Mouse (Mus musculus): Measurements from ENCODE around the gene Mogs. TPM values are rescaled to one million over a fixed set of nuclear protein-coding genes. Genes with fewer than 3 reads are reported as not detected.
"Not testable (repeated sequence)": the region's sequence is repeated elsewhere in the genome, so short reads cannot be mapped to it uniquely, and the experiment has no call there.

Gene Mogs
- polyA plus RNA-seq, 1 experiment from 2014 or later = 21.6 TPM

- H3K4me2 ChIP-seq (replicated peaks; ENCODE audit: low read depth, low read length) = no peak overlapping the region
- H3K27ac ChIP-seq (ENCODE audit: low read length) = no peak overlapping the region
- H3K9me3 ChIP-seq (ENCODE audit: low read length) = no peaks in the 10 kb centered on the region
- no peak for ATAC-seq
- no peak for TF ChIP-seq EP300 (IDR thresholded peaks at IDR 0.05)
- no peak for TF ChIP-seq CTCF (IDR thresholded peaks at IDR 0.05)
- 0 out of 2 replicates have a peak, but pooled peaks cover 2% of the 10 kb centered on the region for H3K4me1 ChIP-seq (ENCODE audit: insufficient read depth, low read depth, low read length)
- no peaks in the 10 kb centered on the region for H3K27me3 ChIP-seq (replicated peaks; ENCODE audit: insufficient read depth, low read length)
- H3K36me3 ChIP-seq (ENCODE audit: insufficient read depth, low read length) = no peaks in the 10 kb centered on the region; the same call in 1 of the 2 replicates
- no peak for DNase-seq (ENCODE audit: low spot score)
- WGBS = 87% methylated on average over 12 of the region's 12 CpGs
- no peak overlapping the region for H3K4me3 ChIP-seq (ENCODE audit: low read depth, low read length)
- no peak overlapping the region for H3K9ac ChIP-seq (replicated peaks; ENCODE audit: low read depth)
Measured at GRCm38 (mm10) chr6:83153038-83153437, 37.7 kb downstream of the Mogs start.

GRCm38 (mm10) chr6:83153485-83153884 is 38.2 kb downstream of the Mogs start:
- TF ChIP-seq EP300 (IDR thresholded peaks at IDR 0.05) (no peak), CTCF (IDR thresholded peaks at IDR 0.05) (no peak)
- 56% methylated on average over 5 of the region's 5 CpGs for WGBS

GRCm38 (mm10) chr6:83155552-83156238 is 40.4 kb downstream of the Mogs start:
- Histone ChIP-seq H3K4me2 (replicated peaks; ENCODE audit: low read depth, low read length) (peak overlapping the region; percentile 72), H3K4me1 (ENCODE audit: insufficient read depth, low read depth, low read length) (0 out of 2 replicates have a peak, but pooled peaks cover 2% of the 10 kb centered on the region)
- ATAC-seq = no peak

More at GRCm38 (mm10) chr6:83153485-83153884, 38.2 kb downstream of the Mogs start:
- Histone ChIP-seq H3K27me3 (replicated peaks; ENCODE audit: insufficient read depth, low read length) (no peaks in the 10 kb centered on the region), H3K27ac (ENCODE audit: low read length) (no peak overlapping the region), H3K4me3 (ENCODE audit: low read depth, low read length) (no peak overlapping the region), H3K4me2 (replicated peaks; ENCODE audit: low read depth, low read length) (no peak overlapping the region), H3K9ac (replicated peaks; ENCODE audit: low read depth) (no peak overlapping the region), H3K36me3 (ENCODE audit: insufficient read depth, low read length) (no peaks in the 10 kb centered on the region), H3K4me1 (ENCODE audit: insufficient read depth, low read depth, low read length) (0 out of 2 replicates have a peak, but pooled peaks cover 2% of the 10 kb centered on the region), H3K9me3 (ENCODE audit: low read length) (no peaks in the 10 kb centered on the region)
- ATAC-seq (no peak), DNase-seq (ENCODE audit: low spot score) (no peak)

GRCm38 (mm10) chr6:83156259-83156684 is 41.0 kb downstream of the Mogs start, which contains the start of the genes Wdr54 and 1700003E16Rik:
Gene Wdr54 (minus strand): TSS chr6:83156397.
Gene 1700003E16Rik (plus strand): TSS chr6:83156404.
- H3K4me3 ChIP-seq (ENCODE audit: low read depth, low read length) = peak within 1 kb of the TSS; percentile 37
- peak within 1 kb of the TSS; percentile 72 for H3K4me2 ChIP-seq (replicated peaks; ENCODE audit: low read depth, low read length)
- no peaks in the 10 kb centered on the region for H3K9me3 ChIP-seq (ENCODE audit: low read length)
- no peaks in the 10 kb centered on the region for H3K36me3 ChIP-seq (ENCODE audit: insufficient read depth, low read length)
- H3K27me3 ChIP-seq (replicated peaks; ENCODE audit: insufficient read depth, low read length) = 0 out of 2 replicates have a peak, but pooled peaks cover 1% of the 10 kb centered on the region
- H3K9ac ChIP-seq (replicated peaks; ENCODE audit: low read depth) = no peak within 1 kb of the TSS; the same call in 1 of the 2 replicates
- TF ChIP-seq EP300 (IDR thresholded peaks at IDR 0.05) (no peak), CTCF (IDR thresholded peaks at IDR 0.05) (no peak)
- H3K27ac ChIP-seq (ENCODE audit: low read length) = no peak within 1 kb of the TSS
- H3K4me1 ChIP-seq (ENCODE audit: insufficient read depth, low read depth, low read length) = 0 out of 2 replicates have a peak, but pooled peaks cover 2% of the 10 kb centered on the region
- DNase-seq (ENCODE audit: low spot score) = peak; percentile 40
- WGBS = 1% methylated on average over 32 of the region's 32 CpGs
- ATAC-seq = peak; percentile 71

More at GRCm38 (mm10) chr6:83155552-83156238, 40.4 kb downstream of the Mogs start:
- H3K9ac ChIP-seq (replicated peaks; ENCODE audit: low read depth) = no peak overlapping the region; the same call in 1 of the 2 replicates
- no peak for DNase-seq (ENCODE audit: low spot score)
- H3K4me3 ChIP-seq (ENCODE audit: low read depth, low read length) = peak overlapping the region; percentile 37
- no peaks in the 10 kb centered on the region for H3K36me3 ChIP-seq (ENCODE audit: insufficient read depth, low read length)
- no peaks in the 10 kb centered on the region for H3K27me3 ChIP-seq (replicated peaks; ENCODE audit: insufficient read depth, low read length)
- TF ChIP-seq EP300 (IDR thresholded peaks at IDR 0.05) = no peak
- TF ChIP-seq CTCF (IDR thresholded peaks at IDR 0.05) = no peak
- WGBS = 7% methylated on average over 23 of the region's 23 CpGs
- H3K9me3 ChIP-seq (ENCODE audit: low read length) = no peaks in the 10 kb centered on the region
- no peak overlapping the region for H3K27ac ChIP-seq (ENCODE audit: low read length)

- not testable (repeated sequence) for H3K36me3 ChIP-seq (ENCODE audit: insufficient read depth, low read length); H3K9ac ChIP-seq (replicated peaks; ENCODE audit: low read depth); H3K4me2 ChIP-seq (replicated peaks; ENCODE audit: low read depth, low read length); H3K27me3 ChIP-seq (replicated peaks; ENCODE audit: insufficient read depth, low read length); H3K4me3 ChIP-seq (ENCODE audit: low read depth, low read length); H3K9me3 ChIP-seq (ENCODE audit: low read length); H3K4me1 ChIP-seq (ENCODE audit: insufficient read depth, low read depth, low read length); H3K27ac ChIP-seq (ENCODE audit: low read length)
- WGBS = 33% methylated on average over 3 of the region's 3 CpGs
- TF ChIP-seq CTCF (IDR thresholded peaks at IDR 0.05) = peak; percentile 75
- ATAC-seq (peak; percentile 40), DNase-seq (ENCODE audit: low spot score) (peak; percentile 82)
Measured at GRCm38 (mm10) chr6:83159456-83159855, 44.2 kb downstream of the Mogs start.

GRCm38 (mm10) chr6:83161442-83161841 is 46.1 kb downstream of the Mogs start:
- DNase-seq (ENCODE audit: low spot score) = no peak
- TF ChIP-seq CTCF (IDR thresholded peaks at IDR 0.05) (no peak), EP300 (IDR thresholded peaks at IDR 0.05) (no peak)
- no peak for ATAC-seq
- WGBS = 6% methylated on average over 19 of the region's 19 CpGs
- Histone ChIP-seq H3K4me2 (replicated peaks; ENCODE audit: low read depth, low read length) (peak overlapping the region; percentile 65), H3K9me3 (ENCODE audit: low read length) (no peaks in the 10 kb centered on the region), H3K9ac (replicated peaks; ENCODE audit: low read depth) (no peak overlapping the region), H3K36me3 (ENCODE audit: insufficient read depth, low read length) (no peaks in the 10 kb centered on the region), H3K27me3 (replicated peaks; ENCODE audit: insufficient read depth, low read length) (0 out of 2 replicates have a peak, but pooled peaks cover 6% of the 10 kb centered on the region), H3K27ac (ENCODE audit: low read length) (no peak overlapping the region), H3K4me3 (ENCODE audit: low read depth, low read length) (no peak overlapping the region), H3K4me1 (ENCODE audit: insufficient read depth, low read depth, low read length) (peaks cover 7% of the 10 kb centered on the region; the same call in 1 of the 2 replicates)
